Mouse (Mus musculus): ENCODE results near the gene Insyn1.

- no peak for TF ChIP-seq MAX (IDR thresholded peaks at IDR 0.05; ENCODE audit: low read depth)
- no peak for TF ChIP-seq POLR2AphosphoS2 (IDR thresholded peaks at IDR 0.05; ENCODE audit: insufficient read length, low read depth)
- no peak for TF ChIP-seq MYOD1 (IDR thresholded peaks at IDR 0.05; ENCODE audit: control insufficient read depth in 1 of 3, insufficient read length in 2 of 3, low read depth in 2 of 3)
- TF ChIP-seq TCF12 (IDR thresholded peaks at IDR 0.05; ENCODE audit: insufficient read depth, poor library complexity, severe bottlenecking), result no peak
- TF ChIP-seq POLR2A (IDR thresholded peaks at IDR 0.05; ENCODE audit: insufficient read length, low read depth), result no peak
- TF ChIP-seq TCF3 (IDR thresholded peaks at IDR 0.05; ENCODE audit: insufficient read length, low read depth), result no peak
- TF ChIP-seq MYOG (IDR thresholded peaks at IDR 0.05; ENCODE audit: control insufficient read depth in 1 of 3, insufficient read depth in 1 of 3, insufficient read length in 2 of 3, low read depth in 2 of 3), result no peak
- no peak for TF ChIP-seq E2F4 (IDR thresholded peaks at IDR 0.05; ENCODE audit: insufficient read depth)
- TF ChIP-seq USF1 (IDR thresholded peaks at IDR 0.05; ENCODE audit: low read depth), result no peak
- TF ChIP-seq REST (IDR thresholded peaks at IDR 0.05; ENCODE audit: insufficient read depth, insufficient read length), result no peak
- no peak for TF ChIP-seq CEBPB (IDR thresholded peaks at IDR 0.05; ENCODE audit: insufficient read depth, poor library complexity, severe bottlenecking)
These were observed 56.5 kb downstream of the Insyn1 start for GRCm38 (mm10) chr9:58544879-58545324.

Data from myocyte (in vitro differentiated cells).